Mouse (Mus musculus) gastrocnemius, adult 2 months (tissue): Measurements from ENCODE around the gene Ube2d2b. TPM values are rescaled to one million over a fixed set of nuclear protein-coding genes. Genes with fewer than 3 reads are reported as not detected.

Experiments
- DNase-seq: peaks from one replicate; pipeline ENCODE4 v3.0.0; 2022
- H3K27ac ChIP-seq: fragments of 200-600 bp; 2 replicates; pipeline ENCODE4 v1.8.1; 2022; ENCODE audit warnings: mild to moderate bottlenecking
- H3K4me3 ChIP-seq: fragments of 200-600 bp; 2 replicates; pipeline ENCODE4 v1.8.1; 2022; ENCODE audit warnings: mild to moderate bottlenecking, moderate library complexity
- CTCF ChIP-seq: fragments of 200-600 bp; IDR thresholded peaks from 2 replicates; pipeline ENCODE4 v1.8.1; 2022; ENCODE audit warnings: antibody characterized with exemption, mild to moderate bottlenecking, moderate library complexity
- intact Hi-C: fragments of 180-260 bp; cut with DNase I; formaldehyde crosslinking; loops from one replicate; pipeline ENCODE4 v1.15.1; 2025
- total RNA-seq, 2 experiments: library from RNA; stranded (reverse); gene quantifications; 2 replicates each; pipeline ENCODE4 v1.2.3; 2021

Gene Ube2d2b
- total RNA-seq, 2 experiments from 2014 or later, result not detected

- H3K27ac ChIP-seq, result no peak overlapping the region
These were observed 36.5 kb downstream of the Ube2d2b start for GRCm38 (mm10) chr5:107866127-107867126.

GRCm38 (mm10) chr5:107867970-107868904 is 38.3 kb downstream of the Ube2d2b start:
- intact Hi-C loops, result no loop called here
- TF ChIP-seq CTCF, result no peak
- Histone ChIP-seq H3K4me3 (peak overlapping the region; percentile 91), H3K27ac (peak overlapping the region; percentile 93)
- peak; percentile 74 for DNase-seq

More at GRCm38 (mm10) chr5:107866127-107867126, 36.5 kb downstream of the Ube2d2b start:
- DNase-seq, result peak; percentile 23
- intact Hi-C loops, result no loop called here
- H3K4me3 ChIP-seq, result no peak overlapping the region
- no peak for TF ChIP-seq CTCF

GRCm38 (mm10) chr5:107868905-107869424 is 39.1 kb downstream of the Ube2d2b start:
- Histone ChIP-seq H3K4me3 (peak overlapping the region; percentile 91), H3K27ac (peak overlapping the region; percentile 93)
- no peak for TF ChIP-seq CTCF
- peak; percentile 94 for DNase-seq
- intact Hi-C loops, result no loop called here

DNA sequence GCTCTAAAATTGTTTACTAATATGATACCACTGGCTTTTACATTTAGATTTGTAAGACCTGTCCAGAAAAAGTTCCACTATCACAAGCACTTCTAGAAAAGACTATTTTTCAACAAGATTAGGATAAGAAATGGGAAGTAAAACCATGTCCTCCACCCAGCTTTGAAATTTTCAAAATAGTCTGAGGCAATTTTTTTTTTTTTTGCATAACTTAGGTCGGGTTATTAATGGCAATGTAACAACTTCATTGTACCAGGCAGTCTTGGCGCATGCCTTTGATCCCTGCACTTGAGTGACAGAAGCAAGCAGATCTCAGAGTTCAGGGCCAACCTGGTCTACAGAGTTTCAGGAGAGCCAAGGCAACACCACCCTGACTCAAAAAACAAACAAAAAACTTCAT is 39.8 kb downstream of the Ube2d2b start:
- peak overlapping the region; percentile 91 for H3K4me3 ChIP-seq
- DNase-seq, result no peak
- H3K27ac ChIP-seq, result peak overlapping the region; percentile 93; the same call in 1 of the 2 replicates
- TF ChIP-seq CTCF, result no peak
- intact Hi-C loops, result no loop called here

- intact Hi-C loops, result no loop called here
- DNase-seq, result no peak
- Histone ChIP-seq H3K4me3 (no peak overlapping the region), H3K27ac (peak overlapping the region; percentile 57; the same call in 1 of the 2 replicates)
- no peak for TF ChIP-seq CTCF
These were observed 43.4 kb downstream of the Ube2d2b start for GRCm38 (mm10) chr5:107873330-107873729.

DNA sequence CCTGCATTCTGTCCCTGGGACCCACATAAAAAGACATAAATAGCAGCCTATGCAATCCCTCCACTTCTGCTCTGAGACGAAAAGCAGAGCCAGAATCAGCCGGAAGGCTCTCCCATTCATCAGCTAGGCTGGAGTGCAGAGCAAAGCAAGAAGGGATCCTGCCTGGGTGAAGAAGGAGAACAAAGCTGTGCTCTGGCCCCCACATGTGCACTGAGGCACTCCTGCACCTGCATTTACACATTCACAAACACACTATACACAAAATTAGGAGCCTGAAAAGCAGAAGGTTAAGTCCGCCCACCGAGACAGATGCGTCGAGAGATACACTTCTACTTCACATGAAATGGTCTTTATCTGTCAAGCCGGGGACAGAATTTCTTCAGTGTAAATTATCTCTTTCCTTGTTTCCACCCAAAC is 44.0 kb downstream of the Ube2d2b start:
- TF ChIP-seq CTCF, result no peak
- intact Hi-C loops, result no loop called here
- no peak overlapping the region for H3K4me3 ChIP-seq
- no peak for DNase-seq
- peak overlapping the region; percentile 57; the same call in 1 of the 2 replicates for H3K27ac ChIP-seq

DNA sequence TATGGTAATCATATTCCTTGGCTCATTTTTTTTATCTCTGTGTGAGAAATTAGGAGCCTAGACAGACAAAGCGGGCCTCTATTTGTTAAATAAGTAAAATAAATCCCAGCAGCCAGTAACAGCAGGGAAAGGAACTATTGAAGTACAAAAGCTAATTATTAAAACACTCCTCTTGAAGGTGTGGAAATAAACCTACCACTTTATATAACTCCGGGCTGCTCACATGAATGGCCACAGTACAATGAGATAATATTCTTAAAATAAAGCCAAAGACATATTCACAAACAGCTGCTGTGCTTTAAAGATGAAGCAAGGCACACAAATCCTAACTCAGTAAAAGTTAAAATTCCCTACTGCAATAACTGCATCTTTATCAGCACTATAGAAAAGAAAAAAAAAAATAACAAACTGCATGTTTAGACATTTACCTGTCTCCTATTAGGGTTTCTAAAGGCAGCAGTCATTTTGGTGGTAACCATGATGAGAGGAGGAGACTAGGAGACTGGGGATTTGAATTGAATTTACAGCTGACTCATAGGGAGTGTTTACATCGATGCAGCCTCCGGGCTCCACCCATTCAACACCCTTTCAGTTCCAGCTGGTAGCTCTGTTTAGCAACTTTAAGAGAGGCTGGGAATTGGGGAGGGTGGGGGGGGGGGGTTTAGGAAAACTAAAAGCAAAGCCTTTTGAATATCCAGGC is 44.8 kb downstream of the Ube2d2b start, which contains the start of gene Evi5:
Evi5 (minus strand) TSS at position 547 of the 700 bp plus-strand sequence.
- intact Hi-C loops, result no loop called here
- H3K4me3 ChIP-seq, result peak within 1 kb of the TSS; percentile 20; the same call in 1 of the 2 replicates
- H3K27ac ChIP-seq, result peak within 1 kb of the TSS; percentile 57; the same call in 1 of the 2 replicates
- no peak for TF ChIP-seq CTCF
- no peak for DNase-seq

DNA sequence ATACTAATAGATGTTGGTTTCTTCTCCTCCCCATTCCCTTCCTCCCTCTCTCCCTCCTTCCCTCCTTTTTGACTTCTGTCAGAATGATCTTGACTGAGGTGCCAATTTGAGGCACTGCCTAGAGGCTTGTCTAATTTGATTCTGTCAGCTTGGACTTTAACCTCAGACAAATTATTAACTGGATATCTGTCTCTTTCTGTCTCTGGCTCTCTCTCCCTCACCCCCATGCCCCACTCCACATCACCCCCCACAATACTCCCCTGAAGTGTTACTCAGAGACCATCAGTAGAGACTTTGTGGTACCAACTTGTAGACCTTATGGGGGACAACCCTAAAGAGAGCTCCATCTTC is 45.3 kb downstream of the Ube2d2b start:
- no peak for TF ChIP-seq CTCF
- no peak for DNase-seq
- H3K4me3 ChIP-seq, result no peak overlapping the region
- intact Hi-C loops, result no loop called here
- no peak overlapping the region for H3K27ac ChIP-seq

DNA sequence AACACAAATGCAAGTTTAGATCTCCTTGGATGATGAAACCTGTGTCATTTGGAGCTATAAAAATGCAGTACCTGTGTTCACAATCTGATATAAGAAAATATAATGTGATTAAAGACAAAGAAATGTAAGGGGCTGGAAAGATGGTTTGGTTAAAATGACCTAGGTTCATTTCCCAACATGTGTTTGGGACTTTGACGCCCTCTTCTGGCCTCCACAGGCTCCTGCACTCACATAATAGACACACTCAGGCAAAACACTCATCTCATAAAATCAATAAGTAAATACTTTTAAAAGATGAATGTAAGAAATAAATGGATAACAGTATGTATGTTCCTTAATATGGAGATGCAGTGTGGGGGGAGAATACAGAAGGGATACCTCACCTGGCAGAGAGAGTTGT is 47.2 kb downstream of the Ube2d2b start:
- Histone ChIP-seq H3K4me3 (no peak overlapping the region), H3K27ac (no peak overlapping the region)
- no peak for DNase-seq
- intact Hi-C loops, result no loop called here
- no peak for TF ChIP-seq CTCF

- Histone ChIP-seq H3K4me3 (no peak overlapping the region), H3K27ac (no peak overlapping the region)
- no peak for TF ChIP-seq CTCF
- intact Hi-C loops, result no loop called here
- no peak for DNase-seq
These were observed 50.8 kb downstream of the Ube2d2b start for GRCm38 (mm10) chr5:107880710-107881109.

Other genes starting within 250 kb of the Ube2d2b start
- 10 to 100 TPM; 13.5 to 13.9 TPM for gene Rpap2, start 232.7 kb upstream of the Ube2d2b start, total RNA-seq
- gene Glmn, start 232.2 kb upstream of the Ube2d2b start, total RNA-seq, result 1 to 10 TPM; 4.4 to 6.2 TPM
- not detected for gene Gfi1, start 104.1 kb upstream of the Ube2d2b start, total RNA-seq
- 10 to 100 TPM; 16.6 to 17.5 TPM for gene Evi5, start 45.0 kb downstream of the Ube2d2b start, total RNA-seq
- 10 to 100 TPM; 41.0 to 42.5 TPM for gene Rpl5, start 70.4 kb downstream of the Ube2d2b start, total RNA-seq
- gene Fam69a, start 157.0 kb downstream of the Ube2d2b start, total RNA-seq, result 10 to 100 TPM; 19.8 to 26.1 TPM
- gene Mtf2, start 235.6 kb downstream of the Ube2d2b start, total RNA-seq, result 10 to 100 TPM; 11.1 to 14.2 TPM